Mouse (Mus musculus) hindbrain, embryonic 10.5 days (tissue): ENCODE data around the gene Idh1. TPM values are rescaled to one million over a fixed set of nuclear protein-coding genes. Genes with fewer than 3 reads are reported as not detected.
A peak's percentile ranks its signal among the peaks of the same experiment; 100 is the strongest.
"Not testable (repeated sequence)": the region's sequence is repeated elsewhere in the genome, so short reads cannot be mapped to it uniquely, and the experiment has no call there.

Experiments used
- DNase-seq: peaks from one replicate; pipeline ENCODE4 v3.0.0-alpha.2; 2017; ENCODE audit warnings: low spot score
- H3K27ac ChIP-seq: fragments of 300-500 bp; sonication (generic); 2 replicates; pipeline ENCODE4 v1.5.1; 2016; ENCODE audit warnings: mild to moderate bottlenecking, moderate library complexity
- H3K27me3 ChIP-seq: fragments of 300-500 bp; sonication (generic); 2 replicates; pipeline ENCODE4 v1.6.1; 2016; ENCODE audit warnings: mild to moderate bottlenecking; ENCODE audit not compliant: poor library complexity, insufficient read depth, severe bottlenecking
- H3K36me3 ChIP-seq: fragments of 300-500 bp; sonication (generic); 2 replicates; pipeline ENCODE4 v1.6.1; 2016; ENCODE audit warnings: mild to moderate bottlenecking, moderate library complexity
- H3K4me1 ChIP-seq: fragments of 300-500 bp; sonication (generic); replicated peaks from 2 replicates; pipeline ENCODE4 v1.6.1; 2016; ENCODE audit warnings: mild to moderate bottlenecking
- H3K4me3 ChIP-seq: fragments of 300-500 bp; sonication (generic); 2 replicates; pipeline ENCODE4 v1.5.1; 2016; ENCODE audit warnings: mild to moderate bottlenecking, moderate library complexity
- H3K9me3 ChIP-seq: fragments of 300-500 bp; sonication (generic); 2 replicates; pipeline ENCODE4 v1.6.1; 2016; ENCODE audit warnings: mild to moderate bottlenecking, moderate library complexity
- WGBS: fragments of 180-500 bp; shearing (Covaris S2); methylation state at CpG from one replicate; pipeline ENCODE4 v1.1.7; 2016; 5-methylcytosine and 5-hydroxymethylcytosine counted together
- polyA plus RNA-seq: library from polyadenylated mRNA; unstranded; fragments of >200 nt; fragmentation: Nextera tagmentation; extraction: Ambion mirVana; gene quantifications from 2 replicates; pipeline ENCODE4 v1.2.1, GENCODE M21; 2016

The Idh1 gene
- polyA plus RNA-seq, result 279 and 332 TPM in 2 replicates

DNA sequence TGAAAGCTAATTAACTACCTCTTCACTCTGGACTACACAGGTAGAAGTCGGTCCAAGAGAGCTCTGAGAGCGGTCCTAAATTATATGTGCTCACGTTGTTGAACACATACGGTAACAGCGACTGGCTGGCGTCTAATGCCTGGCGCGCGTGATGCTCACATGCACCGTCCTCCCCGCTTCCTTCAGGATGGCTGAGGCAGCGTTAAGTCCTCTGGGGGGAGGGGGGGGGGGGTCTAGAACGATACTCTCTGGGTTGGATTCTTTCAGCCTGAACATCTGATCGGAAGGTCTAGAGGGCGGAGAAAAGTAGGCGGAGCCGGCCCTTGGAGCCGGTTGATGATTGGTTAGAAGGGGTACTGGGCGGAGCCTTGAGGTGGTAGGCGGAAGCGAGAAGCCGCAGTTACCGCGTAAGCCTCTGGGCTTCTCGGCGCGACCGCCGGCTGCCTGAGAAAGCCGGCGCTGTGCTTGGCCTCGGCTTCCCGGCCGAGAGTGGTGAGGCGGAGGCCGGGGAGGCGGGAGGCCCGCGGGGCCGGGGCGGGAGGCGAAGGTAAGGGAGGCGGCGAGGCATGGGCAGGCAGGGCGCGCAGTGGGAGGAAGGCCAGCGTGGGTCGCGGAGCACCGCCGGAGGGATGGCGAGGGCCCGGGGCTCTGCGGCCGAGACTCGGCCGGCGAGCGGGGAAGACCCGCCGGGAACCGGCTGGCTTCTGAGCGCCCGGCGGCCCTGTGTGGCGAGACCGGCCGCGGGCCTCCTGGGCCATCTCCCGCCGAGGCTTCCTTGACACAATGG, at the start of gene Idh1, which contains the start of gene Pikfyve:
TSS of gene Idh1 (minus strand) at position 214 of the 787 bp plus-strand sequence.
TSS of gene Pikfyve (plus strand) at position 397 of the 787 bp plus-strand sequence.
- WGBS, result under 1% methylated on average over 71 of the region's 71 CpGs
- H3K4me1 ChIP-seq, result peaks cover 20% of the 10 kb centered on the region
- DNase-seq, result peak; percentile 98
- H3K27ac ChIP-seq, result peak within 1 kb of the TSS; percentile 93
- H3K9me3 ChIP-seq, result no peaks in the 10 kb centered on the region
- H3K27me3 ChIP-seq, result no peaks in the 10 kb centered on the region
- H3K36me3 ChIP-seq, result 0 out of 2 replicates have a peak, but pooled peaks cover 6% of the 10 kb centered on the region
- peak within 1 kb of the TSS; percentile 95 for H3K4me3 ChIP-seq

DNA sequence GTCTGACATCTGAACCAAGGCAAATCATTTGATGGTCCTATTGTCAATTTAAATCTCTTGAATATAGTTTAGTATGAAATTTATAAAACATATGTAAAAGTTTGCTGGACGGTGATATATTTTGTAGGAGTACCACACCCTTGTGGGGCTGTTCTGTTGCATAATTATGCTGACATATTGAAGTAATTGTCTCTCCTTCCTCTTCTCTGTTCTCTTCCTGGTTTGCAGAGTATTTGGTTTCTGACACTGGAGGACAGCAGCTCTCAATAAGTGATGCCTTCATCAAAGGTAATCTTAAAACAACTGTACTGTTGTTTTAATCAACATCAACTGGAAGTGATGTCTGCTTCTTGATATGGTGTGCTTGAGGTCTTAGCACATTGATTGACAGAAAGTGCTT, 44.3 kb upstream of the Idh1 start:
- Histone ChIP-seq H3K36me3 (peaks cover 48% of the 10 kb centered on the region), H3K27me3 (no peaks in the 10 kb centered on the region), H3K4me3 (no peak overlapping the region), H3K27ac (no peak overlapping the region), H3K4me1 (no peaks in the 10 kb centered on the region), H3K9me3 (no peaks in the 10 kb centered on the region)
- no peak for DNase-seq
- 88% methylated on average over 1 of the region's 1 CpGs for WGBS

DNA sequence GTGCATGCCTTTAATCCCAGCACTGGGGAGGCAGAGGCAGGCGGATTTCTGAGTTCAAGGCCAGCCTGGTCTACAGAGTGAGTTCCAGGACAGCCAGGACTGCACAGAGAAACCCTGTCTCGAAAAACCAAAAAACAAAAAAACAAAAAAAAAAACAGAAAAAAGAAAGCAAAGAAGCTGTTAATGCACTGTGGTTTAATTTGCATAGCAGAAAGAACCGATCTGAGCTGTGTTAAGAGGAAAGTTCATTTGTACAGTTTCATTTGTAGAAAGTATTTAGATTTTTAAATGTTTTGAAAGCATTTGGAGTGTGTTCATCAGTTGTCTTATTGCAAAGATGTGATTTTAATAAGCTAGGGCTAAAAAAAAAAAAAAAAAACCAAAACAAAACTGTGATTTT, 43.5 kb upstream of the Idh1 start:
- peaks cover 45% of the 10 kb centered on the region for H3K36me3 ChIP-seq
- 91% methylated on average over 3 of the region's 3 CpGs for WGBS
- not testable (repeated sequence) for DNase-seq, H3K27ac ChIP-seq, H3K27me3 ChIP-seq, H3K4me3 ChIP-seq, H3K9me3 ChIP-seq, H3K4me1 ChIP-seq

DNA sequence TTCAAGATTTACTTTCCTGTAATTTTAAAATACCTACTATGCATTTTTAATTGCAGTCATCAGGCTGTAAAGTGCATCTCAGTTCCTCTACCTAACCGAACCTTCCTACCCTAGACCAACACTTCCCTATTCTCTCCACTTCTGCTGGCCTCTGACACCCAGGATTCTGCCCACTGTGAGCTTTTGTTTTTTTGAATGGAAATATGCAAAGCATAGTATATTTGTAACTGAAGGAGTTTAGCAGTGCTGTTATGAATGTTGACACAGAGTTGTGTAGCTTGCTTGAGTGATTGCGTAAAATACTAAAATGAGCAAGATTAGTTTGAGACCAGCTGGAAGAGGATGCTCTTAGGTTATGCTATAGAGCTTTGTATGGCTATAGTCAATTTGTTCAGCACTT, 41.4 kb upstream of the Idh1 start:
- Histone ChIP-seq H3K36me3 (peaks cover 52% of the 10 kb centered on the region), H3K4me1 (no peaks in the 10 kb centered on the region), H3K27me3 (no peaks in the 10 kb centered on the region), H3K4me3 (no peak overlapping the region), H3K27ac (no peak overlapping the region), H3K9me3 (no peaks in the 10 kb centered on the region)
- no peak for DNase-seq
- WGBS, result 95% methylated on average over 2 of the region's 2 CpGs

DNA sequence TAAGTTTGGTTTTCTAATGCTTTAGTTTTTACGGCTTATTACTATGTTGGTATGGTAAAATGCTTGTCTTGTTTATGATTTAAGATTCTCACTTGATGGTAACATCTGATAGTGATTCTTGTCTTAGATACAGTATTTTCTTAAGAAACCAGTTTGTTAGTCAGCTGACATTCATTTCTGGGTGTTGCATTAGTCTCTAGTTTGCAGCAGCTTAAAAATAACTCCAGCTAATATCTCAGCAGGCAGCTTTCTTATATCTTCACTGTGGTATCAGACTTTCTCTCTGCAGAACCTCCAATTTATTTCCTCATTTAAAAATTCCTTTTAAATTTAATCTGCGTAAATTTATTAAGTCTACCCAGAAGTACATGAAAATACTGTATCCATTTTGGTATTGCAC, 37.4 kb upstream of the Idh1 start:
- no peaks in the 10 kb centered on the region for H3K4me1 ChIP-seq
- H3K27me3 ChIP-seq, result no peaks in the 10 kb centered on the region
- peaks cover 79% of the 10 kb centered on the region for H3K36me3 ChIP-seq
- H3K27ac ChIP-seq, result no peak overlapping the region
- DNase-seq, result no peak
- no peak overlapping the region for H3K4me3 ChIP-seq
- 96% methylated on average over 2 of the region's 2 CpGs for WGBS
- H3K9me3 ChIP-seq, result no peaks in the 10 kb centered on the region

DNA sequence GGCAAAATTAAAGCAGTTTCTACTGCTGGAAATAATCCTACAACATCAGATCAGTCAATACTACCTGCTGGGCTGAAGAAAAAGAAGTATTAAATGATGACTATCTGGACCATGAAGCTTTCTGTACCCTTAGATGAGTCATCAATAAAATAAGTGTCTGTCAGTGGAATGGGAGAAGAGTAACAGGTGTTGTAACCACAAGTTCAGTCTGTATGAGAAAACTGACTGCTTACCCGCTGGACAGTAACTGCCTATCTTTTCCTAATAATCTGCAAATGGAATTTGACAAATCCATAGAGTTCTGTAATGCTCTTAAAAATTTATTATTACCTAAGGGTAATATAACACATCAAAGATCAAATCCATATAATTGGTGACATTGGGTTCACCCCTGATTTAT, 31.7 kb upstream of the Idh1 start:
- no peak for DNase-seq
- Histone ChIP-seq H3K4me3 (no peak overlapping the region), H3K4me1 (no peaks in the 10 kb centered on the region), H3K36me3 (peaks cover 70% of the 10 kb centered on the region), H3K9me3 (no peaks in the 10 kb centered on the region), H3K27me3 (no peaks in the 10 kb centered on the region), H3K27ac (no peak overlapping the region)
- WGBS, result 98% methylated on average over 1 of the region's 1 CpGs

DNA sequence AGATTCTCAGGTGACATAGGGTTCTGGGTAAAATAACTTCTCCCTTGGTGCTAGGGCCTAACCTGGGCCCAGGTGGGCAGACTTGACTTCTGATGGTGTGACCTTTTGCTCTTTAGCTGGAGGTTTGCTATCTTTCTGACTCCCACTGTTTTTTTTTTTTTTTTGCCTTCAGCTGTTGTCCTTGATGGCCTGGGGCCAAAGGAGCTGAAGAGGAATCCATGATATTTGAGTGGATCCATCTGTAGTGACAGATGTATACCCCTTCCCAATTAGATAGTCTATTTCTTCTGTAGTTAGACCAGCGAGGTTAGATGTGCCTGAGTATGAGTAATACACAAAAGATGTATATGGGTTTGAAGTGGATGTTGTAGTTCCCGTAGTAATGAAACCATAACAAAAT, 31.3 kb upstream of the Idh1 start:
- Histone ChIP-seq H3K4me1 (no peaks in the 10 kb centered on the region), H3K36me3 (peaks cover 67% of the 10 kb centered on the region), H3K9me3 (no peaks in the 10 kb centered on the region), H3K27ac (no peak overlapping the region), H3K27me3 (no peaks in the 10 kb centered on the region), H3K4me3 (no peak overlapping the region)
- no peak for DNase-seq
- WGBS, result 92% methylated on average over 2 of the region's 2 CpGs

DNA sequence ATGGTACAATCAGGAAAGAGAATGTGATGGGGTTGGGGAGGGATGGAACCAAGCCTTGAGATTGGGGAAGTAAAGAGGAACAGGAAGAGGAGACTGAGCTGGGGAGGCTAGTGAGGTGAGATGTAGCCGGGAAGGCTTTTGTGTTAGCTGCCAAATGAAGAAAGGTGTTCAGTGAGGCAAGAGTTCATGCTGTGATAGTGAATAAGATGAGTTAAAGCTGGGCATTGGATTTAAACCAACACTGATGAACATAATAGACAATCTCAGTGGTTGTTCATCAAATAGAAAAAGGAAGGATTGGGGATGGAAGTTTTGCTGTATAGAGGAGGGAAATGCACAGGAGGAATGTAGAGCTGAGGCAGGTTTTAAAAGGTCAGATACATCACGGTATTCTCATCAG, 26.9 kb upstream of the Idh1 start:
- no peak for DNase-seq
- peaks cover 20% of the 10 kb centered on the region for H3K9me3 ChIP-seq
- no peak overlapping the region for H3K27ac ChIP-seq
- no peak overlapping the region for H3K4me3 ChIP-seq
- peaks cover 70% of the 10 kb centered on the region for H3K36me3 ChIP-seq
- H3K4me1 ChIP-seq, result no peaks in the 10 kb centered on the region
- whole genome bisulfite sequencing, result 36% methylated on average over 2 of the region's 2 CpGs
- no peaks in the 10 kb centered on the region for H3K27me3 ChIP-seq

DNA sequence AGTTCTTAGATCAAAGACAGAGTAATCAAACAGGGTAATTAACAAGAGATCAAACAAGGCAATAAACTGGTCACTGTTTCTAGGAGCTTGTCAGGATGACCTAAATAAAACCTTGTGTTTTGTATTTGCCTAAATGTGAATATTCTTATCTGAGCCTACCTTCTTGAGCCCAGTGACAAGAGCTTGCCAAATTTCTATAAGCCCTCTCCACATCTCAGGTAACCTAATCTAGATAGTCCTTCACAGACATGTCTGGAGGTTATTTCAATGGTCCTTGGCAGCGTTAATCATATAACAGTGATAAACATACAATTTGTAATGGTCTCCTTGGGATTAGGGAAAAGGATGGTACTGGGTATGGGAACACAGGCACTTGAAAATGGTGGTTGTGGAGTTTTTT, 18.0 kb upstream of the Idh1 start:
- no peaks in the 10 kb centered on the region for H3K4me1 ChIP-seq
- H3K9me3 ChIP-seq, result peaks cover 4% of the 10 kb centered on the region; the same call in 1 of the 2 replicates
- H3K36me3 ChIP-seq, result peaks cover 90% of the 10 kb centered on the region
- H3K27ac ChIP-seq, result no peak overlapping the region
- 90% methylated on average over 1 of the region's 1 CpGs for WGBS
- no peaks in the 10 kb centered on the region for H3K27me3 ChIP-seq
- no peak overlapping the region for H3K4me3 ChIP-seq
- no peak for DNase-seq

DNA sequence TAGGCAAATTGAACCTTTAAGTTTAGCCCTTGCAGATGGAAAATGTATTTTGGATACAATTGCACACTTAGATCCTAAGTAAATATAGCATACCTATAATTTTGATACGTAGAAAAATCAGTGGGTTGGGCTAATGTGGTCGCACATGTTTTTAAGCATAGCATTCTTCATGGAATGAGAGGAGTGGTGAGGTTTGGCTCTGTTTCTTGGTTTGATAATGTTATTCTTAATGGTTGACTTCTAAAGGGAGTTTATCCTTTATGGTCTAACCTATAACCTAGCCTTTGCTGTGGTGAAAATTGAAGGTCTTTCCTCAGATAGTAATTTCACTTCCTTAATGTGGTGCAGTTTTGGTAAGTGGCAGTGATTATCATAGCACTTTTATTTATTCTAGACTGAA, 12.6 kb upstream of the Idh1 start:
- DNase-seq, result no peak
- Histone ChIP-seq H3K4me3 (no peak overlapping the region), H3K4me1 (no peaks in the 10 kb centered on the region), H3K9me3 (no peaks in the 10 kb centered on the region), H3K27ac (no peak overlapping the region), H3K36me3 (peaks cover 83% of the 10 kb centered on the region), H3K27me3 (no peaks in the 10 kb centered on the region)
- 95% methylated on average over 2 of the region's 2 CpGs for WGBS

DNA sequence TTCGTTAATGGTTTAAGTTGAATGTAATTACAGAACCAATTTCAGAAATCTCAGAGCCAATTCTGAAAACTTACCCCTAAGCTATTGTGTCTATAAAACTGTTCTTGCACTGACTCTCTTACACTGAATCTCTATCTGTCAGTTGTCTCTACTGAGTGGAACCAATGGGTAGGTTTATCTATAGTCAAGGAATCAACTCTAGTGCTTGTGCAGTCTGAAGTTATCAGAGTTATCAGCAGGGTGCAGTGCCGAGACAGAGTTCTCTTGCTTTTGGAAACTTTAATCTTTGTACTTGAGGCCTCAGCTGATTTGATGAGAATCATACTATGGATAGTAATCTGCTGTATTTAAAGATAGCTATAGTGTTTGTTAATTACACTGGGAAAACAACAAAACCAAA, 12.1 kb upstream of the Idh1 start:
- Histone ChIP-seq H3K27ac (no peak overlapping the region), H3K4me1 (no peaks in the 10 kb centered on the region), H3K4me3 (no peak overlapping the region), H3K36me3 (peaks cover 83% of the 10 kb centered on the region), H3K9me3 (no peaks in the 10 kb centered on the region), H3K27me3 (no peaks in the 10 kb centered on the region)
- DNase-seq, result no peak
- WGBS, result 86% methylated on average over 2 of the region's 2 CpGs

DNA sequence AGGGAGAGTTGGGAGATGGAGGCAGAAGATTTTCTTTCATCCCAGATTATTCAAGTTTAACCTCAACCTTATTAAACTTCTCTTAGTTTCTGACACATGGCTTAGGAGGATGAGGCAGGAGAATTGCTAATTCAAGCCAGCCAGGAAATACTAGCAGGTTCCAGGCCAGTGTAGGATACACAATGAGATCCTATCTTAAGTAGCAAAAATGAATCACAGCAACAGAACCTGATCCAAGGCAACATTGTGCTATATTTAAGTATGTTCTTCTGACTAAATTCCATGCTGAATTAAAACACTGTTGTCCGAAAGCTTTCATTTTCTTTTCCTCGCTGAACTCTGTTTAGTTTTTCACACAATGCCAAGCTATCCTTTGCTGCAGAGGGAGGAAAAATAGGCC, 6.9 kb upstream of the Idh1 start:
- Histone ChIP-seq H3K4me1 (peaks cover 4% of the 10 kb centered on the region), H3K27ac (no peak overlapping the region), H3K4me3 (no peak overlapping the region), H3K9me3 (no peaks in the 10 kb centered on the region), H3K36me3 (peaks cover 65% of the 10 kb centered on the region), H3K27me3 (no peaks in the 10 kb centered on the region)
- WGBS, result 97% methylated on average over 2 of the region's 2 CpGs
- DNase-seq, result no peak

DNA sequence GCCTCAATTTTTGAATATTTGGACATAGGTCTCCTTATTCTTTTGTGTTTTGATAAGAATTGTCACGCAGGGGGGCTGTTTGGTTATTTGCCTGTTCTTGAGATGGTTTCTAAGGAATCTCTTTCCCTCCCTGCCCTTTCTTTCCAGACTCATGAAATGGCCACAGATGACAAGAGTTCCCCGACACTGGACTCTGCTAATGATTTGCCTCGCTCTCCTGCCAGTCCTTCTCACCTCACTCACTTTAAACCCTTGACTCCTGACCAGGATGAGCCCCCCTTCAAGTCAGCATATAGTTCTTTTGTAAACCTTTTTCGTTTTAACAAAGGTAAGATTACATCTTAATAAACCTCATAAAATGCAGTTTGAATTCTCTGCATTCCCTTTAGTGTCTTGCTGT, 3.9 kb upstream of the Idh1 start:
- H3K4me1 ChIP-seq, result peaks cover 20% of the 10 kb centered on the region
- no peak for DNase-seq
- H3K4me3 ChIP-seq, result no peak overlapping the region
- H3K36me3 ChIP-seq, result peaks cover 34% of the 10 kb centered on the region
- WGBS, result 88% methylated on average over 4 of the region's 4 CpGs
- no peak overlapping the region for H3K27ac ChIP-seq
- H3K27me3 ChIP-seq, result no peaks in the 10 kb centered on the region
- H3K9me3 ChIP-seq, result no peaks in the 10 kb centered on the region

DNA sequence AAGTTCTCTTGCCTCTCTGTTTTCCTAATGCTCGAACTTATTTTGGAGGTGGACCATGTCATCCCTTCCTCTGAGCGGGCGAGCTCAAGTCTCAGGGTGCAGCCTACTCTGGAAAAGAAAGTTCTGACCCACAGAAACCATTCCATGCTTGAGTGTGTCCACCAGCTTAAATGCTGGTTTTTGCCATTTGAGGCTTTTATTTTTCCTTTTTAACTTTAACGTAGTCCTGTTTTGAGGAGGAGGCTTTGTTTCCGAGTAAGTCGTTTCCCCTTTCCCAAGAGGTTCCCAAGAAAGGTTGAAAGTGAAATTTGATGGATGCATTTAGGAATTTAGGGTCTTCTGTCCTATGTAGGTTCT, 752 bp upstream of the Idh1 start:
- under 1% methylated on average over 6 of the region's 6 CpGs for WGBS
- DNase-seq, result no peak
- peaks cover 20% of the 10 kb centered on the region for H3K4me1 ChIP-seq
- peak overlapping the region; percentile 95 for H3K4me3 ChIP-seq
- H3K27me3 ChIP-seq, result no peaks in the 10 kb centered on the region
- H3K27ac ChIP-seq, result peak overlapping the region; percentile 93
- peaks cover 10% of the 10 kb centered on the region for H3K36me3 ChIP-seq
- H3K9me3 ChIP-seq, result no peaks in the 10 kb centered on the region
